Mouse (Mus musculus) embryonic facial prominence, embryonic 15.5 days (tissue): ENCODE measurements around the gene Pgm2. TPM values are rescaled to one million over a fixed set of nuclear protein-coding genes. Genes with fewer than 3 reads are reported as not detected.

Source experiments
- ATAC-seq: fragments of 200-750 bp; cut with Nextera tagmentation; 2 replicates; pipeline ENCODE4 v1.8.0; 2017; ENCODE audit warnings: low read depth, moderate TSS enrichment; ENCODE audit not compliant: insufficient number of reproducible peaks, low FRiP score, low TSS enrichment
- H3K27ac ChIP-seq: fragments of 300-500 bp; sonication (generic); replicated peaks from 2 replicates; pipeline ENCODE4 v1.5.1; 2015; ENCODE audit warnings: mild to moderate bottlenecking, inconsistent platforms
- H3K27me3 ChIP-seq: fragments of 300-500 bp; sonication (generic); 2 replicates; pipeline ENCODE4 v1.6.1; 2015; ENCODE audit warnings: inconsistent platforms
- H3K36me3 ChIP-seq: fragments of 300-500 bp; sonication (generic); 2 replicates; pipeline ENCODE4 v1.6.1; 2015; ENCODE audit warnings: mild to moderate bottlenecking, inconsistent platforms
- H3K4me1 ChIP-seq: fragments of 300-500 bp; sonication (generic); 2 replicates; pipeline ENCODE4 v1.6.1; 2015; ENCODE audit warnings: inconsistent platforms
- H3K4me2 ChIP-seq: fragments of 300-500 bp; sonication (generic); replicated peaks from 2 replicates; pipeline ENCODE4 v1.6.1; 2015; ENCODE audit warnings: mild to moderate bottlenecking, inconsistent platforms
- H3K4me3 ChIP-seq: fragments of 300-500 bp; sonication (generic); replicated peaks from 2 replicates; pipeline ENCODE4 v1.5.1; 2015; ENCODE audit warnings: mild to moderate bottlenecking, inconsistent platforms
- H3K9ac ChIP-seq: fragments of 300-500 bp; sonication (generic); 2 replicates; pipeline ENCODE4 v1.6.1; 2015; ENCODE audit warnings: inconsistent platforms
- H3K9me3 ChIP-seq: fragments of 300-500 bp; sonication (generic); replicated peaks from 2 replicates; pipeline ENCODE4 v1.6.1; 2016; ENCODE audit warnings: inconsistent platforms
- WGBS: fragments of 180-500 bp; shearing (Covaris S2); methylation state at CpG from one replicate; pipeline ENCODE4 v1.1.7; 2015; 5-methylcytosine and 5-hydroxymethylcytosine counted together
- polyA plus RNA-seq: library from polyadenylated mRNA; unstranded; fragments of >200 nt; fragmentation: Nextera tagmentation; extraction: Ambion mirVana; gene quantifications from 2 replicates; pipeline ENCODE4 v1.2.1, GENCODE M21; 2015

The Pgm2 gene
- polyA plus RNA-seq, 1 experiment from 2014 or later: 30.7 TPM

DNA sequence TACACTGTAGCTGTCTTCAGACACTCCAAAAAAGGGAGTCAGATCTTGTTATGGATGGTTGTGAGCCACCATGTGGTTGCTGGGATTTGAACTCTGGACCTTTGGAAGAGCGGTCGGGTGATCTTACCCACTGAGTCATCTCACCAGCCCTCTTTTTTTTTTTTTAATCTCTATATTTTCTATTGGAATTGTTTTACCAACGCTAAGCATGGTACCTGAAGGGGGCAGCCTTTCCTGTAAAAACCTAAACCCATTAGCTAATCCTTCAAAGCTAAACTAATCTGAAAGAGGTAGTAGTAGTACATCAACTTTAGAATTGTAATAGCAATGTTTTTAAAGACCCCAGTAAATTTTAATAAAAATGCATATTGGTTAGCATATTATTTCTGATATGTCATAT is 17.2 kb upstream of the Pgm2 start:
- ATAC-seq: no peak
- H3K9ac ChIP-seq: no peak overlapping the region

DNA sequence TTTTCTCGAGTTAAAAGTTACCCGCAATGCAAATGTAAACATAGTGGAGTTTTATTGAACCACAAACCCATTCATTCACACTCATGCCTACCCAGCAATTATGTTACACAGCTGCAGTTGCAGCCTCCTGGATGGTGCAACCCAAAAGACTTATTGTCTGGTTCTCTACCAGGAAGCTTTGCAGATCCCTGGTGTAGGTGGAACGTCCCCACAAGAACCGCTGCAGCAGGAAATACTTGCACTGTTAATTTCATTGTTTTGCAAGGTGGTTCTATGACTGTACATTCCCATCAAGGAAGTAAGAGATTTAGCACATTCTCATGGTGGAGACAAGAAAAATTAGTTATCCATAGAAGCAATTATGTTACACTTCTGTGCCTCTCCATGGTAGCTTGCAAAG is 15.4 kb upstream of the Pgm2 start:
- no peak for ATAC-seq
- H3K27ac ChIP-seq: no peak overlapping the region
- no peaks in the 10 kb centered on the region for H3K27me3 ChIP-seq
- no peak overlapping the region for H3K9ac ChIP-seq
- H3K4me2 ChIP-seq: no peak overlapping the region
- H3K9me3 ChIP-seq: no peaks in the 10 kb centered on the region
- no peaks in the 10 kb centered on the region for H3K36me3 ChIP-seq
- 0 out of 2 replicates have a peak, but pooled peaks cover 2% of the 10 kb centered on the region for H3K4me1 ChIP-seq
- 67% methylated on average over 4 of the region's 4 CpGs for WGBS
- no peak overlapping the region for H3K4me3 ChIP-seq

More for the DNA sequence above, 17.2 kb upstream of the Pgm2 start:
- 52% methylated on average over 3 of the region's 3 CpGs for WGBS
- Histone ChIP-seq H3K27me3 (no peaks in the 10 kb centered on the region), H3K9me3 (no peaks in the 10 kb centered on the region), H3K4me1 (0 out of 2 replicates have a peak, but pooled peaks cover 2% of the 10 kb centered on the region), H3K4me3 (no peak overlapping the region), H3K27ac (no peak overlapping the region), H3K36me3 (no peaks in the 10 kb centered on the region), H3K4me2 (no peak overlapping the region)

DNA sequence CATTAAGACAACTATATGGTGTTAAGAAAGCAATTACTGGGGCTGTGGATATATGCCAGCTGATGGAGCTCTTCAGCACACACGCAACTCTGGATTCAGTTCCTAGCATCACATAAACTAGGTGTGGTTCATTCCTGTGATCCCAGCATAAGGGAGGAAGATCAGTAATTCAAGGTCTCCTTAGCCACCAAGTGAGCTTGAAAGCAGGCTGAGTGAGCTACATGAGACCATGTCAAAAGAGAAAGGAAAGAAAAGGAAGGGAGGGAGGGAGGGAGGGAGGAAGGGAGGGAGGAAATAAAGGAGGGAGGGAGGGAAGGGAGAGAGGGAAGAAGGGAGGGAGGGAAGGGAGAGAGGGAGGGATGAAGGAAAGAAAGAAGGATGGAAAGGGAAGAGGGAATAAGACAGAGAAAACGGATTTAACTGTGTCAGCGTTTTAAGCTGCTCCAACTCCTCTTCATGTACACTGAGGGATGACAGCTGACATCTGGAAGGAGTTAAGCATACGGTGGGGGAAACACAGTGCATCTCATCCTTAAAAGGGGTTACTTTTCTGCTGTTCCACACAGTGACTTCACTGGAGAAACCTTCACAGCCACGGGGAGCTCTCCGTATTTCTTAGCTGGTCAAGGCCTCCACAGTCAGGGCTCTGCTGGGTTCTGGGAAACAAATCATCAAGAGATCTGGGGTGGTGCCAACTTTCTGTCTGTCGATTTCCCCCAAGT is 13.8 kb upstream of the Pgm2 start:
- 0 out of 2 replicates have a peak, but pooled peaks cover 2% of the 10 kb centered on the region for H3K4me1 ChIP-seq
- no peaks in the 10 kb centered on the region for H3K9me3 ChIP-seq
- no peak overlapping the region for H3K4me2 ChIP-seq
- ATAC-seq: peak; percentile 72; the same call in 1 of the 2 replicates
- H3K4me3 ChIP-seq: no peak overlapping the region
- no peaks in the 10 kb centered on the region for H3K36me3 ChIP-seq
- no peaks in the 10 kb centered on the region for H3K27me3 ChIP-seq
- 24% methylated on average over 7 of the region's 7 CpGs for WGBS
- peak overlapping the region; percentile 68 for H3K27ac ChIP-seq
- no peak overlapping the region for H3K9ac ChIP-seq

DNA sequence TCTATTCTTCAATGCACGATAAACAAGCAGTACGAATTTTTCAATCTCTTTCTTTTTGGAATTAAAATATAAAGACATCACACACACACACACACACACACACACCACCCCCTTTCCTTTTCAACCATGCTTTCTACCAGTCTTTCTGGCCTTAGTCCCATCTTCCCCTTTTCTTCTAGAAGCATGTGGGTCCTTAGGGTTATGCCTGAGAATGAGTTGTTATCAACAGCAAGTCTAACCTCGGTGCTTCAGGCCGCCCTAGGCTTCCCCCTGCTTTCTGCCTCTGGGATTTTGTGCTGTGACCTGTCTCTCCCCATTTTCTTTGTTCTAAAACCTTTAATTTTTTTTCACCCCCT is 13.3 kb upstream of the Pgm2 start:
- peak overlapping the region; percentile 68 for H3K27ac ChIP-seq
- 0 out of 2 replicates have a peak, but pooled peaks cover 2% of the 10 kb centered on the region for H3K4me1 ChIP-seq
- H3K27me3 ChIP-seq: no peaks in the 10 kb centered on the region
- no peak overlapping the region for H3K4me2 ChIP-seq
- ATAC-seq: no peak
- no peak overlapping the region for H3K4me3 ChIP-seq
- no peaks in the 10 kb centered on the region for H3K9me3 ChIP-seq
- no peaks in the 10 kb centered on the region for H3K36me3 ChIP-seq
- WGBS: 51% methylated on average over 4 of the region's 4 CpGs
- H3K9ac ChIP-seq: no peak overlapping the region

DNA sequence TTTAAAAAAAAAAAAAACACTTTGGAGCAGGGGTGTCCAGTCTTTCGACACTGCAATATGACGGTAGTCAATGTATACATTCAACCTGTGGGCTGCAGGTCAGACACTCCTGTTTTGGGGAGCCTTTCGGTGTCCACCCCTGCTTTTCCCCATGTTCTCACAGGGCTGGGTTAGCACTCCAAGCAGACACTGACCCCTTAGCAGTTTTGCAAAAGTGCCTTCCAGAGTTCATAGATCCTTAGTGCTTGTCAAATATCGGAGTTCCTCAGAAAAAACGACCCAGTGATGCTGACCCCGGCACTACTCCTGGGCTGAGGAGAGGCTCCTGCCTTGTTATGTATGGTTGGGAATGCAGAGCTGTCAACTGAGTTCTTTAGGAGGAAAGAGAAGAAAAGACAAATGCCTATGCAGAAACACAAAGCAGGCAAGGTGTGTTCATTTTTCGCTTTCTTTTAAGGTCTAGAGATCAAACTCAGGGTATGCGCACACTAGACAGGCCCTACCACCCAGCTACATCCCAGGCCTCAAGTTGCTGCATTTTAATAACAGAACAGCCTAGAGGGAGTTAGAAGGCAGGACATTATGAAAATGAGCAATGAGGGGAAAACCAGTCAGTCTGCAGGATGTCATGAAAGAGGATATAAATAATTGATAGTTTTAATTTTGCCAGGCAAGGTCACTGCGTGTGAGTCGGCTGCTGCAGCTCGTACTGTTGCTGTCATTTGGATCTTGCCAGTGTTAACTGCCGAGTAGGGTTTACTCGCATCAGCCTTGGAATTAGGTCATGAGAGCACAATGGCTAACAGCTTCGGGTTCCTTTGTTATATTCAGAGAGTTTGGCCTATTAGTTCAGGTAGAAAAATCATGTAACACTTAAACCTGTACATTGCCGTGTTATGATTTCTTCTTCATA is 9.0 kb upstream of the Pgm2 start:
- Histone ChIP-seq H3K4me2 (no peak overlapping the region), H3K27me3 (no peaks in the 10 kb centered on the region), H3K27ac (no peak overlapping the region), H3K4me3 (no peak overlapping the region), H3K4me1 (0 out of 2 replicates have a peak, but pooled peaks cover under 1% of the 10 kb centered on the region), H3K36me3 (no peaks in the 10 kb centered on the region), H3K9ac (no peak overlapping the region), H3K9me3 (no peaks in the 10 kb centered on the region)
- no peak for ATAC-seq
- 77% methylated on average over 15 of the region's 15 CpGs for WGBS

DNA sequence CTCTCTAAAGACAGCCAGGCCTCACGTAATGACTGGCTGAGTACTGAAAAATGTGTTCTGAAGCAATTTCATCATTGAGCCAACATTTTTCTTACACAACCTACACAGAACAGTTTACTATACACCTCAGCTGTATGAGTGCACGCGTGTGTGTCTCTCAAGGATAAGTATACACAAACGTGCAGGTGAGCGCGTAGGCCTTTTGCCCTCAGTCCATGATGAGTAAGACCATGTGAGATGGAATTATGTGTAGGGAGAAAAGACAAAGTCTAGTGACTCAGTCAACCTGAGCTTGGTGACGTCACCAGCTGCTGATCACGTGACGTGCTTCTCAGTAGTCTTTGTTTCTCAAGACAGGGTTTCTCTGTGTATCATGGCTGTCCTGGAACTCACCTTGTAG is 7.3 kb upstream of the Pgm2 start:
- Histone ChIP-seq H3K9me3 (no peaks in the 10 kb centered on the region), H3K4me1 (no peaks in the 10 kb centered on the region), H3K4me3 (no peak overlapping the region), H3K36me3 (no peaks in the 10 kb centered on the region), H3K27me3 (no peaks in the 10 kb centered on the region), H3K4me2 (no peak overlapping the region), H3K27ac (no peak overlapping the region), H3K9ac (no peak overlapping the region)
- ATAC-seq: no peak
- 93% methylated on average over 9 of the region's 9 CpGs for WGBS

DNA sequence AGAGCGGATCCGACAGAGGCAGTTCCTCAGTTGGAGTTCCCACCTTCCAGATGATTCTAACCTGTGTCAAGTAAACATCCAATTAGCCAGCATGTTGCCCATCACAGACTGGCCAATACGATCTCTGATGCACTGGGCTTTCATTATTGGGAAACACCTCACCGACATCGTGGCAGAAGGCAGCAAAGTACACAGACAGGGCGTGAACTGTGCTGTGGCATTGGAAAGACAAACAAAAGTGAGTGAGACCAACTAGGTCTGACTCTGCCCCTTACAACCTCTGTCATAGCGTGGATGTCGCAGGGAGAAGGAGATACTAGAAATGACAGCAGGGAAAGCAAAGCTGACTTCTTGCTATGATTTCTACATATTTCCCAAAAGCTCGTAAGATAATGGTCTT is 4.0 kb upstream of the Pgm2 start:
- Histone ChIP-seq H3K9me3 (no peaks in the 10 kb centered on the region), H3K9ac (no peak overlapping the region), H3K27me3 (no peaks in the 10 kb centered on the region), H3K4me3 (no peak overlapping the region), H3K27ac (no peak overlapping the region), H3K4me1 (no peaks in the 10 kb centered on the region), H3K4me2 (no peak overlapping the region), H3K36me3 (no peaks in the 10 kb centered on the region)
- WGBS: 83% methylated on average over 9 of the region's 9 CpGs
- no peak for ATAC-seq

DNA sequence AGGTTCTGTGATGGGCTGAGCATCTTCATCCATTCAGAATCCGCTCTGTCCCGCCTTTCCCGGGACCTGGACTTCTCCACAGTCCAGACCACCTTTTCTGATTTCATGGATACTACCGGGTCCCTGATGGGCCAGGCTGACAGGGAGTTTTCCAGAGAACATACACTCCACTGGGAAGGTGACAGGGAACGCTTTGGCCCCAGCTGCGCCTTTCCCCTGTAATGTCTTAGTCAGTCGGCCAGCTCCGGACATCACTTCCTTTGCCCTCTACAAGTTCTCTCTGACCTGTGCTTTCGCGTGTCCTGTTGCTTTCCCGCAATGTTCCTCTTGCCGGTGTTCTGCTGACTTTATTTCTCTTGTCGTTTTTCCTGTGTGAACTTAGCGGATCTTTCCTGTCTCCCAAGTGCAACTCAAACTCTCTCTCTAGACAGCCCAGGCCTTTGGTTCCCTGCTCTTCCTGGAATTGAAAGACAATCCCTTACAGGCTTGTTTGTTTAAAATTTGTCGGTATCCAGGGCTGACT is 660 bp downstream of the Pgm2 start:
- Histone ChIP-seq H3K4me1 (0 out of 2 replicates have a peak, but pooled peaks cover 10% of the 10 kb centered on the region), H3K4me2 (peak overlapping the region; percentile 55), H3K36me3 (peaks cover 6% of the 10 kb centered on the region), H3K9ac (peak overlapping the region; percentile 66), H3K27ac (peak overlapping the region; percentile 78), H3K9me3 (no peaks in the 10 kb centered on the region), H3K4me3 (peak overlapping the region; percentile 81), H3K27me3 (no peaks in the 10 kb centered on the region)
- 4% methylated on average over 15 of the region's 15 CpGs for WGBS
- no peak for ATAC-seq

DNA sequence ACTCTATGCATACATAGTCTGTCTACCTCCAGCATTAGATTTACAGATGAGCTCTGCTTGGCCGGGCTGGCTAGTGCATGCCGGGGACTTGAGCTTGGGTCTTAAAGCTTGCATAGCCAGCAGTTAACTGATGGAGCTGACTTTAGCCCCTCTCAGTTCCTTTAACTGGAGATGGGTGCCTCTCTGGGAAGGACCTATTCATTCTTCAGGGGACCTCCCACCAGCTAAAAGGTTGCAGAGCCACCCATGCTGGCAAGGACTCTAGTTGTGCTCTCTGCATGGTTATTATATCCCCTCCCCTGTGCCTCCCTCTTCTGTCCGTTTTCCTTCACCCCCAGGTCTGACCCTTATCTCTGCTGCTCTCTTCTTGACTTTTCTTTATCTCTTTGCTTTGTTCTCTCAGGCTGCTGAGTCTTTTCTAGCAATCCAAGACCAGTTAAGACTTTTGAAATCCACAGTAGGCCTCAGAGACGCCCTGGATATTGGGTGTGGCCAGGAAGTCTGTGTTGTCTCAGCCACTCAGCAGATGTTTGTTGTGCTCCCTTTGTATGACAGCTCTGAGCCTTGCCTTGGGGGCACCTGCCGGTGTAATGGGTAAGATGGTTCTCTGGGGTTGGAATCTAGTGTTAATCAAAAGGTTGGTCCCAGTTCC is 2.7 kb downstream of the Pgm2 start:
- no peaks in the 10 kb centered on the region for H3K27me3 ChIP-seq
- no peak overlapping the region for H3K27ac ChIP-seq
- WGBS: 70% methylated on average over 5 of the region's 5 CpGs
- 0 out of 2 replicates have a peak, but pooled peaks cover 10% of the 10 kb centered on the region for H3K4me1 ChIP-seq
- H3K4me2 ChIP-seq: no peak overlapping the region
- no peak overlapping the region for H3K4me3 ChIP-seq
- ATAC-seq: no peak
- H3K9me3 ChIP-seq: no peaks in the 10 kb centered on the region
- H3K36me3 ChIP-seq: peaks cover 10% of the 10 kb centered on the region
- no peak overlapping the region for H3K9ac ChIP-seq

DNA sequence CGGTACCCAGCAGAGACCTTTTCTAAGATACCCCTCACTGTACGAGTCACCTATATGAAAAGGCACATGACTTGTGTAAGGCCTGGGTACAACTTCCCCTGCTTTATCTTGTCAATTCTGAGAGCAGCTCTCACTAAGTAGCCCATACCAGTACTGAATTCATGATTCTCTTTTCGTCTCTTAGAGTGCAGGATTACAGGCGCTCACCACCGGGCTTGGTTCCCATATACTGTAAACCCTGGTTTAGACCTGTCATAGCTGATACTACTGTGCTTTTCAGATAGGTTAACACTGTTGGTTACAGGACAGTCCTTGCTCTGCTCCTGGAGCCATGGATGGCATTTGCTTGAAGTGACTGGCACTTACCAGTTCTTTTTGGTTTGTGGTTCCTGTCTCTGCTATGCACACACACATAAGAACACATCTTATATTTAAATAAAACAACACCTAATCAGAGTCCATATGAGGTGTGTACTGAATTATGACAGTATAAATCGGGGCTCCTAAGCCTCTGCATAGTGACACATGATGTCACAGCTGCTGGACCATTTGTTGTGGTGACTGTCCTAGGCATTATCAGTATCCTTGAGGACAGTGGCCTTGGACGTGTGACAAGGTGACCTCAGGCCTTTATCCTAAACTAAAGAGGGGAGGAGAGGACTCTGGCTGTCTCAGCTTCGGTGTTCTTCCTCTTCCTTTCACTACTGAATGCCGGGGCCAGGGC is 9.4 kb downstream of the Pgm2 start:
- Histone ChIP-seq H3K4me3 (no peak overlapping the region), H3K36me3 (peaks cover 39% of the 10 kb centered on the region), H3K27me3 (no peaks in the 10 kb centered on the region), H3K9me3 (no peaks in the 10 kb centered on the region), H3K4me1 (no peaks in the 10 kb centered on the region), H3K4me2 (no peak overlapping the region), H3K9ac (no peak overlapping the region), H3K27ac (no peak overlapping the region)
- 87% methylated on average over 9 of the region's 9 CpGs for WGBS
- no peak; the same call in 1 of the 2 replicates for ATAC-seq
